Mouse (Mus musculus): ENCODE data around the gene Fars2.

The Fars2 gene

GRCm38 (mm10) chr13:36530852-36531251 lies 413.6 kb downstream of the Fars2 start:
- DNase-seq = no peak

DNA sequence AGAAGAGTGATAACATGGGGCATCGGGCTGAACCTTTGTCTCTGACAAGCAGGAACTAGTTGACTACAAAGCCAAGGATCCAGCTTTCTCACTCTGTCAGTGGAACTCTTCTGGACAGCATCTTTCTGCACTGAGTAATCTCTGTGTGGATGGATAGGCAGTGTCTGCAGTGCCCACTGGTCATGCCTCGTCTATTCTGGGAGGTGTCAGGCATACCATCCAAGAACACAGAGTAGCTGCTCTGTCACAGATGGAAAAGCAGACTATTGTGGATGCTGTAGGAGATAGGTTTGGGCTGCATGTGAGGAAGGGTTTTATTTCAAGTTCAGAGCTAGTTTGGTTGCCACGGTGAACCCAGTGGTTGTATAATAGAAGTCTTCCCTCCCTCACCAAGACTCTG lies 414.7 kb downstream of the Fars2 start:
- peak; percentile 59 for DNase-seq

DNA sequence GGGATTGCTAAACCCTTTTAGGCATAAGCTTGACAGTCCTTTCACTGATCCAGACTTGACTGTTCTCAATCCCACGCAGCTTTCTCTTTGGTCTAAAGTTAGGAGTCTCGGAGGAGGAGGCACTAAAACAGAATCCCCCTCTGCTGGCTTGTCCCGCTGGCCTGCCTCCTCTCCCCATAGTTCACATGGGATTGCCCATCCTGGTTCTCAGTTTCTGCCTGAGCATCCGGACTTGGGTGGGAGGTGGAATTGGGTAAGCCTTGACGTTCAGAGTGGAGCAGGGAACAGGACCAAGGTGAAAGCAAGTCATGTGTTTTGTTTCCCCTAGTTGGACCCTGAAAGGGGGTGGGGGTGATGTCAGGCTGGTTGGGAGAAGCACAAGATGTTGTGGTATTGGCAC lies 415.9 kb downstream of the Fars2 start:
- peak; percentile 31 for DNase-seq

- DNase-seq = no peak
Observed at GRCm38 (mm10) chr13:36533518-36533917, 416.3 kb downstream of the Fars2 start.

DNA sequence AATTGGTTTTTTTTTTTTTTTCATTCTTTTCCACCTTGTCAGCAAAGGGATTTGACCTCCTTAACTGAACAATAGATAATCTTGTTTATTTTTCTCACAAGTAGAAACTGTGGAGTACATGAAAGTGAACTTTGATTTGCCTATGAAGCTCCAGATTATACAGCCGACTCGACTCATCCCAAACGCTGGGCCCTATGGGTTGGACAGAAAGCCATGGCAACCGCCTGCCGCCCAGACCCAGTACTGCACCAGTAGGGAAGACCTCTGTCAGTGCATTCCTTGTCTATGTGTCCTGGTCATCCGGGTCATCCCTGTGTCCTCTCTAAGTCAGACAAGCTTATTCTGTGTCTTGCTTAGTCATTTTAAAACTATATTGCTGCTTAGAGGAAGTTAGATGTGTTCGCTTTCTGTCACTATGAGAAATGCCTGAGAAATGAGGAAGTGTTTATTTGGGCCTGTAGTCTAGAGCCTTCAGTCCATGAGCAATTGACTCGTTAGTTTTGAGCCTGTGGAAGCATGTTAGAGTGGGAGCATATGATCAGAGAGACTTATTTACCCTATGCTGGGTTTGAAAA lies 416.8 kb downstream of the Fars2 start:
- DNase-seq = no peak

- no peak for DNase-seq
Observed at GRCm38 (mm10) chr13:36537580-36537979, 420.4 kb downstream of the Fars2 start.

DNA sequence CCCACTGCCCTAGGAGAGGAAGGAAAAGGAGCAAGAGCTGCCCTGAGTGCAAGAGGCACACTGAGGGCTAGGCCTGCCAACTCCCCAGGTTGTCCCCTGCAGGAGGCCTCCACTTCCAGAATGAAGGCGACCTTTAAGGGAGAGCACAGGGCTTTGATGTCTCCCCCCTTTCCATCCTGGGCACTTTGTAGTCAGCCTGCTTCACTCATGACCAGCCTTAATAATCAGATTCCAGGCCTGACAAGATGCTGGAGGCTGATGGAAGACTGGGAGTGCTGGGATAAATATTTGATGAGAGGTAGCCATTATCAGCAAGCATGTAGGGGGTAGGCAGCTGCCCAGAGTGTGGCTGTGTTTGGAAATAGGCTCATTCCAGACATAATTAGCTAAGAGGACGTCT lies 421.2 kb downstream of the Fars2 start:
- DNase-seq = no peak

- DNase-seq = no peak
Observed at GRCm38 (mm10) chr13:36540231-36540630, 423.0 kb downstream of the Fars2 start.

DNA sequence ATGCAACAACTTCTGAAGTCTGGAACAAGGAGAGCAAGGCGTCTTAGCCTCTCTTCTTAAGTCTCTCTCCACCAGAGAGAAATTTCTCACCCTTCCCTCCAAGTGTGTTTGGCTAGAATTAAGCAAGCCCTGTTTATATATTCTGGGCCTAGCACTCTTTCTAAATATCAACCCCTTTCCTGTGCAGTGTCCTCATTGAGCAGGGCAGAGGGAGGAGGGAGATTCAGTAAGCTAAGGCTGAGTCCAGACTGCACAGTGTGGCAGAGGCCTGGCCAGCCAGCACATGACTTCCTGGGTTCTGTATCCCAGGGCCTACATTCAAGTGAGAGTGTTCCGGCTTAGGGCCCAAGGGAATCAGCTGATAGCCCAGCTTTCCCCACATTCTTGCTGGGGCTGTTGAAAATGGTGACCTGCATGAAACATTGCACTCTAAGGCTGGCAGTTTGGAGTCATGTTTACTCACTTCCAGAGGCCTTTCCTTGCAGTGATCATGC lies 424.1 kb downstream of the Fars2 start:
- no peak for DNase-seq

- no peak for DNase-seq
Observed at GRCm38 (mm10) chr13:36550694-36551093, 433.5 kb downstream of the Fars2 start.

GRCm38 (mm10) chr13:36552522-36553246 lies 435.5 kb downstream of the Fars2 start:
- DNase-seq = no peak

DNA sequence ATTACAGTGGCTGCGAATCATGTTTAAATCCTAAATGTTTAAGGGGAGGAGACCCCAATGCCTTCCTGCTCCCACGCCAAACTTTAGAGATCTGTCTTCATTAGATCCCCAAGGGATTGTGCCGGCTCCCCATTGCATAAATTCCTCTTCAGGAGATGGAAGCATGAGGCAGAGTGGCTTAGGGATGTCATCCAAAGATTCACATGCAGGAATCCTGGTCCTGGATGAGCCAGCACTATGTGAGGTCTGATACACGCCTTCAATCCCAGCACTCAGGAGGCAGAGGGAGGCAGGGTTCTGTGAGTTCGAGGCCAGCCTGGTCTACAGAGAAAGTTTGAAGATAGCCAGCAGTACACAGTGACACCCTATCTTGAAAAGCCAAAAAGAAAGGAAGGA lies 436.0 kb downstream of the Fars2 start:
- no peak for DNase-seq

DNA sequence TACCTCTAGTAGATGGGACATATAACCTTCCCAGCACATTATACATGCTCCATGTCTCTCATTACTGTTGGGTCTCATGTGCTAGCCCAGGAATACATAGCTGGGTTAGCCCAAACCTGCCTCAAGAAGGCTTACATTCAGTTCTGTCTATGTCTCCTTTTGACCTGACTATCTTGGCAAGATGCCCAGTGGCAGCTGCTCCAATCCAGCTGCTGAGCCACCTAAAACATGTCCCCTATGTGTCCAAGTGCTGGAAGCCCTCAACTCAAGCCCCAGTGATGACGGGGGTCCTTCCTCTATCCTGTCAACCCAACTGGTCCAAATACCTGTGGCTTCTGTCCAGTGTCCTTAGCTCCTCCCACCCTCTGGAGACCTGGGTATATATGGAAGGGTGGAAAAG lies 437.5 kb downstream of the Fars2 start:
- no peak for DNase-seq

- no peak for DNase-seq
Observed at GRCm38 (mm10) chr13:36562447-36563441, 445.5 kb downstream of the Fars2 start.

DNA sequence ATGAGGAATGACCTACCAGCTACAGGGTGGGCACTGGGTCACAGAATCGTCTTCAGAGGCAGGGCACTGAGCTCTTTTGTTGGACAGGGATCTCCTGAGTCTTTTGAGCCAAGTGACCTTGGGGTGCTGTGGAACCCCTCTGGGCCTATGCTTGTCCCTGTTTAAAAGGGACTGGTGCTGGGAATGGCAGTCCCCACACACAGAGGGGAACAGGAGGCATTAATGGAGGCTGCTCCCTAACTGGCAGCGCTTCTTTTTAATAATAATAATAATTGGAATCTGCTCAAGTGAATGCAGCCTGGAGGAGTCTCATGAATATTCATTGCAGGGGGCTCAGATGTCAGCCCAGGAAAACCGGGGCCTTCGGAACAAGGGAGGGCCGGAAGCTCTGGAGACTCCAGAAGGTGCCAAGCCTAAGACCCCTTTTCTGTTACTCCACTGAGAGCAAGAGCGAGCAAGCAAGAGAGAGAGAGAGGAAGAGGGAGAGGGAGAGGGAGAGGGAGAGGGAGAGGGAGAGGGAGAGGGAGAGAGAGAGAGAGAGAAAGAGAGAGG lies 447.6 kb downstream of the Fars2 start:
- DNase-seq = no peak

GRCm38 (mm10) chr13:36576781-36577180 lies 459.6 kb downstream of the Fars2 start:
- peak; percentile 56 for DNase-seq

GRCm38 (mm10) chr13:36577916-36578568 lies 460.8 kb downstream of the Fars2 start:
- DNase-seq = no peak

DNA sequence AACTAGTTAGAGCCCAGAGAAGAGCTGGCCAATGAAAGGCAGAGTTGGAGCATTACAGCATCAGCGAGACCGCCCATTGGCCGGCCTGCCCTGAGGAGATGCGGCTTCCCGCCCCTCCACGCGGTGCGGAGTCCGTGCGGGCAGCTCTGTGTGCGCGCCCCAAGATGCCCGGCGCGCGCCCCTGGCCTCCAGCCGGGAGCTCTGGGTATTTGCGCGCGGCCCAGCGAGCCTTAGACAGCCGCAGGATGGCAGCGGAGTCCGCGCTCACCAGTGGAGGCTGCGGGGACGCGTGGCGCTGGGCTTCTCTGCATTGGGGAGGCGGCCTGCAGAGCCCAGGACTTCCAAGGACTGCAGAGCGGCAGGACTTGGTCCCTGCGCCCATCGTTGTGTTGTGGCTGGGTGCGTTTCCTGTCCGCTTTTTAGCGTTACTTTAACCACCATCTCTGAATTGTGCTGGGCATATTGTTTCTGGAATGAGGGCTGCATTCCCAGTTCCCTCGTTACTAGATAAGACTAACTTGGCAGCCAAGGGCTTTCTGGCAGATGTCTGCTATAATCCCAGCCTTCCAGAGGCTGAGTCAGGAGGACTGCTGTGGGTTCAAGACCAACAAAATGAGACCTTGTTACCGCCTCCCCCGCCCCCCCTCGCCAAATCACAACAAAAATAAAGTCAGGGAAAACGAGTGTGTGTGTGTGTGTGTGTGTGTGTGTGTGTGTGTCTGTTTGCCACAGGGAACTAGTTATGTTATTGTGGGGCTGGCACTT lies 461.5 kb downstream of the Fars2 start:
- peak; percentile 90 for DNase-seq

GRCm38 (mm10) chr13:36582406-36583070 lies 465.3 kb downstream of the Fars2 start:
- no peak for DNase-seq

DNA sequence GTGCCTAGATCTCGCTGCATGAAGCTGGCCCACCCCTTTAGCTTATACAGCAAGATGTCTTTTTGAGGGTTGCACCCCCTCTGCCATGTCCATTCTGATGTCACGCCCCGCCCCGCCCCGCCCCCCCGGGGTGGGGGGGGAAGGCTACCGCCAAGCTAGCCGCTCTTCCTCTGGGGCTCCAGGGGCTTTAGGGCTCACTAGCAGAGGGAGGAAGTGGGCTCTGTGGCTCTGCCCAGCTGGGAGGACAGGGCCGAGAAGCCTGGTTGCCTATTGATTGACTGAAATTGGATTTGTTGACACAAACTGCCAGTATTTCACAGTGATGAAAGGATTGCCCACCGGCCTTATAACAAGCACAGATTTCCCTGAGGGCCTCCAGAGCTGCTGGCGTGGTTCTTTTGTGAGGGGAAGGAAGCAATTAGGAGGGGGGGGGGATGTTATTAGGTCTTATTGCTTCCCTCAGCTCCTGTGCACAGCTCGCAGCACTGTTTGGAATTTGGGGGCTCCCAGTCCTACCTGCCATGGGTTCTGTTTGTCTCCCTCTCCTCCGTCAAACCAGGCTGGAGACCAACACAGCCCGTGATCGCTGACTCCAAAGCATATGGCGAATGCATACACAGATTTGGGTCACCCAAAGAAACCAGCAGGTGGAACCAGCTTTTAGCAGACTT lies 466.4 kb downstream of the Fars2 start:
- peak; percentile 40 for DNase-seq

DNA sequence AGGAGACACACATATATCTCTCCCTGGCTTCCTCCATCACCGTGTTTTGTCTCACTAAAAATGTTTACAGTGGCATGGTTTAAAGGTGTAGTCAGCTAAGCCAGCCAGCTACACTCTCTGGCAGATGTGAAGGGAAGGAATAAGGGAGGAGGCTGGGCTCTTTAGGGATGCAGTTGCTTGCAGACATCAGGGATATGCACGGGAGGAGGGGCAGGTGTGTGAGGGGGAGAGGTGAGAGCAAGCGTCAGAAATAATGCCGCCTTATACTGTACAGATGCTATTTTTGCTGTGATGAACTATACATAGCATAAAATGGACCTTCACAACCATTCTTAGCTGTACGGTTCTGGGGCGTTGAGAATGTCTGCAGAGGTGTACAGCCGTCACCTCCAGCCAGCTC lies 467.0 kb downstream of the Fars2 start:
- DNase-seq = no peak
